Mouse (Mus musculus) regulatory T cell (primary cell): ENCODE results near the gene Acap2.

Experiments used
- in situ Hi-C: fragments of 300-600 bp; cut with MboI, MseI; formaldehyde crosslinking; loops from one replicate; pipeline ENCODE4 v1.15.1; 2025; ENCODE audit warnings: high pct_unique_total_duplicates

Gene Acap2

GRCm38 (mm10) chr16:31093186-31093585, 107.9 kb downstream of the Acap2 start:
- in situ Hi-C loops = no loop called here

GRCm38 (mm10) chr16:31081891-31082290, 119.2 kb downstream of the Acap2 start:
- in situ Hi-C loops = loop anchor here (10.0 kb wide), 1 partner anchor 1983 kb away; the partner anchor contains the start of gene Lmln

GRCm38 (mm10) chr16:31081125-31081664, 119.8 kb downstream of the Acap2 start, which contains the start of gene Xxylt1:
TSS of gene Xxylt1 (minus strand) at chr16:31081432.
- in situ Hi-C loops = loop anchor here (10.0 kb wide), 1 partner anchor 1984 kb away; the partner anchor contains the start of gene Lmln

- in situ Hi-C loops = loop anchor here (10.0 kb wide), 1 partner anchor 1984 kb away; the partner anchor contains the start of gene Lmln
Observed at GRCm38 (mm10) chr16:31080573-31081051, 120.4 kb downstream of the Acap2 start.

- in situ Hi-C loops = no loop called here
Observed at GRCm38 (mm10) chr16:31077396-31077795, 123.6 kb downstream of the Acap2 start.

GRCm38 (mm10) chr16:31076436-31076835, 124.6 kb downstream of the Acap2 start:
- in situ Hi-C loops = no loop called here

GRCm38 (mm10) chr16:31074324-31074908, 126.6 kb downstream of the Acap2 start:
- in situ Hi-C loops = loop anchor here (5.0 kb wide), 1 partner anchor 482 kb away; no protein-coding TSS in a partner anchor

- in situ Hi-C loops = loop anchor here (5.0 kb wide), 1 partner anchor 479 kb away; no protein-coding TSS in a partner anchor
Observed at GRCm38 (mm10) chr16:31071731-31072130, 129.3 kb downstream of the Acap2 start.

- in situ Hi-C loops = loop anchor here (5.0 kb wide), 1 partner anchor 478 kb away; no protein-coding TSS in a partner anchor
Observed at GRCm38 (mm10) chr16:31070358-31071133, 130.5 kb downstream of the Acap2 start.

- in situ Hi-C loops = loop anchor here (5.0 kb wide), 1 partner anchor 477 kb away; no protein-coding TSS in a partner anchor
Observed at GRCm38 (mm10) chr16:31069211-31070166, 131.6 kb downstream of the Acap2 start.

GRCm38 (mm10) chr16:31068280-31068679, 132.8 kb downstream of the Acap2 start:
- in situ Hi-C loops = no loop called here

GRCm38 (mm10) chr16:31066344-31067098, 134.5 kb downstream of the Acap2 start:
- in situ Hi-C loops = no loop called here

- in situ Hi-C loops = no loop called here
Observed at GRCm38 (mm10) chr16:31064782-31065181, 136.3 kb downstream of the Acap2 start.

GRCm38 (mm10) chr16:31062918-31063317, 138.1 kb downstream of the Acap2 start:
- in situ Hi-C loops = no loop called here

- in situ Hi-C loops = no loop called here
Observed at GRCm38 (mm10) chr16:31061246-31061880, 139.7 kb downstream of the Acap2 start.

- in situ Hi-C loops = no loop called here
Observed at GRCm38 (mm10) chr16:31060714-31061113, 140.3 kb downstream of the Acap2 start.

GRCm38 (mm10) chr16:31060226-31060625, 140.8 kb downstream of the Acap2 start:
- in situ Hi-C loops = no loop called here

- in situ Hi-C loops = no loop called here
Observed at GRCm38 (mm10) chr16:31059730-31060129, 141.3 kb downstream of the Acap2 start.

- in situ Hi-C loops = no loop called here
Observed at GRCm38 (mm10) chr16:31052812-31053211, 148.2 kb downstream of the Acap2 start.
